Mouse (Mus musculus) megakaryocyte, embryonic 14.5 days (primary cell): ENCODE measurements around the gene Unc5cl. TPM values are rescaled to one million over a fixed set of nuclear protein-coding genes. Genes with fewer than 3 reads are reported as not detected.

ENCODE experiments used
- H3K27me3 ChIP-seq: replicated peaks from 2 replicates; pipeline ENCODE3; 2012; ENCODE audit warnings: inconsistent platforms
- H3K36me3 ChIP-seq: replicated peaks from 2 replicates; pipeline ENCODE3; 2012; ENCODE audit warnings: low read length, inconsistent platforms, mixed read lengths
- H3K4me1 ChIP-seq: 2 replicates; pipeline ENCODE4 v1.6.1; 2012; ENCODE audit warnings: inconsistent platforms
- H3K4me3 ChIP-seq: replicated peaks from 2 replicates; pipeline ENCODE3; 2012; ENCODE audit warnings: moderate library complexity, mild to moderate bottlenecking, inconsistent platforms
- H3K9me3 ChIP-seq: 2 replicates; pipeline ENCODE4 v1.6.1; 2012; ENCODE audit warnings: inconsistent platforms
- FLI1 ChIP-seq: IDR thresholded peaks from 2 replicates; pipeline ENCODE4 v1.6.1; 2012; ENCODE audit warnings: low read length, inconsistent platforms, mixed read lengths
- GATA1 ChIP-seq: IDR thresholded peaks from 3 replicates; pipeline ENCODE4 v1.6.1; 2012; ENCODE audit warnings: mixed read lengths, low read length, inconsistent platforms, borderline replicate concordance
- polyA plus RNA-seq: library from polyadenylated mRNA; stranded (reverse); fragments of >175 nt; gene quantifications from 2 replicates; pipeline ENCODE4 v1.2.3, GENCODE M21; 2012; ENCODE audit warnings: low replicate concordance; ENCODE audit not compliant: insufficient read depth

Unc5cl gene
- polyA plus RNA-seq, 1 experiment = not detected

DNA sequence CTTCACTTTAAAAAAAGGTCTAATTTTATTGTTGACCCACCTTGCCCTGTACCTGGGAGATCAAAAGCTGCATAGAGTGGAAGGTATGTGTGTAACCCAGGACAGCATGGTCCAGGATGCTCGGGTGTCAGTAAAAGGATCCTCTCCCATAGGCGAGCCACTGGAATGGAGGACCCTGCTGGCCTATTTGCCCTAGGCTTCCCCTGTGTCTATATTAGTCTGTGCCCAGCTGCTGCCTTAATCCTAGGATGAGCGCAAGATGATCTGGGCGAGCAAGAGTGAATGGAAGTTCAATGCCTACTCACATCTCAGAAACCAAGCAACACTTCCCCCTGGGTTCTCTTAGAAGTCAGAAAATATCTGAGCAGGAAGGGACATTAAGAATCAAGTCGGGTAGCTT is 23.6 kb upstream of the Unc5cl start:
- peaks cover 56% of the 10 kb centered on the region for H3K4me1 ChIP-seq
- no peaks in the 10 kb centered on the region for H3K9me3 ChIP-seq
- H3K36me3 ChIP-seq = no peaks in the 10 kb centered on the region
- H3K27me3 ChIP-seq = peaks cover 3% of the 10 kb centered on the region
- no peak overlapping the region for H3K4me3 ChIP-seq
- TF ChIP-seq FLI1 (no peak), GATA1 (no peak)

DNA sequence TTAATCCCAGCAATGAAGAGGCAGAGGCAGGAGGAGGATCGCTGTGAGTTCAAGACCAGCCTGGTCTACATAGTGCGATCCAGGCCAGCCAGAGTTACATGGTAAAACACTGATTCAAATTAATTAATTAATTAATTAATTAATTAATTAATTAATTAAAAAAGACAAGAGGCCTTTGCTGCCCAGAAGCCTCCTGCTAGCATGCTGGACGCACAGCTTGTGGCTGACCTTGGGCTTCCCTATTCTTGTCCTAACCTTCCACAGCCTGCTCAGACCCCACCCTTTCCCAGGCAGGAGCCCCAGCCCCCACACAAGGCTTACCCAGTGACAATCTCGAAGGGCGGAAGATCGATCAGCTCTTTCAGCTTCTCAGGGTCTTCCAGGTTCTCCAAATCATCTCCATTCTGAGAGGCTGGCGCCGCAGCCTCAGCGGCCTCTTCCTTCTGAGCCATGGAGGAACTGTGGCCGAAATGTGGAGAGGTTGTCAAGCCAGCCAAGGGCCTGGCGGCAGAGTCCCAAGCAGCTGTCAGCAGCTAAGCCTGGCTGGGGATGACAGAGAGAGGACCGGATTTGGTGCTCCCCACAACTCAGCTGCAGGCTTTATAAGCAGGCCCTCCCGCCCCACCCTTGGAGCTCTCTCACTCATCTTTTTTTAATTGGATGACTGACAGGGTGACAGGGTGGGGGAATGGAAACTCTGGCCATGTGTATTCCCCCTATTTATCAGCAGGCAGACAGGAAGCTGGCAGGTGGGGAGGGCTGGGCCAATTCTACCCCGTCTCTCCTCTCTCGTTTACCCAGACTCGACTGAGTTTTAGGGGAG is 22.3 kb upstream of the Unc5cl start, which contains the start of gene Apobec2:
TSS of gene Apobec2 (minus strand) at position 773 of the 823 bp plus-strand sequence.
- H3K36me3 ChIP-seq = no peaks in the 10 kb centered on the region
- TF ChIP-seq GATA1 = no peak
- no peak for TF ChIP-seq FLI1
- H3K27me3 ChIP-seq = peaks cover 3% of the 10 kb centered on the region
- H3K4me1 ChIP-seq = peaks cover 48% of the 10 kb centered on the region
- H3K9me3 ChIP-seq = no peaks in the 10 kb centered on the region
- no peak within 1 kb of the TSS for H3K4me3 ChIP-seq

DNA sequence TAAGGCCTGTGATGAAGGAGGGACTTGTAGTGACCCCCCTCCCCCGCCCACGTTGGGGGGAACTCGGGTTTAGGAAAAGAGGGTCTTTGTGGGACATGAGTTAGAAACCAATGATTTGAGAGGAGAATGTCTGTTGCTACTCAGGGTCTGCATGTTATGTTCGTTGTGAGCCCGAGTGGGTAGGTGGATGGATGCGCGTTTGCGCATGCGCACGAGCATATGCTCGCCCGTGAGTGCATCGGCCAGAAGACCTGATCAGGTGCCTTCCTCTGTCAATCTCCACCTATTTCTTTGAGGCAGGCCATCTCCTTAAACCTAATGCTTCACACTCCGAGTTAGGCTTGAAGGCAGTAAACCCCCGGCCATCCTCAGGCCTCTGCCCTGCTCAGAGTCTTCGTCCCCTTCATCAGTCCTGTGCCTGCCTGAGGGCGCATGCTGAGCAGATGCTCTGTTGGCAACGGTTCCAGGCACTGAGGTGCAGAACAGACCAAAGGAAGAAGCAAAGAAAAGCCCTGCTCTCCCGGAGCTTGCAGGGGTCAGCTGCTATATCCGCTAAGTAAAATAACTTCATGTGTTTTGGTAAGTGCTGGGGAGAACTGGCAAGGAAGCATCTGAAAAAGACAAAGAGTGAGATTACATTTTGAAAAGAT is 21.6 kb upstream of the Unc5cl start:
- H3K27me3 ChIP-seq = peaks cover 7% of the 10 kb centered on the region
- no peak overlapping the region for H3K4me3 ChIP-seq
- no peak for TF ChIP-seq GATA1
- TF ChIP-seq FLI1 = no peak
- peaks cover 49% of the 10 kb centered on the region for H3K4me1 ChIP-seq
- no peaks in the 10 kb centered on the region for H3K9me3 ChIP-seq
- no peaks in the 10 kb centered on the region for H3K36me3 ChIP-seq

DNA sequence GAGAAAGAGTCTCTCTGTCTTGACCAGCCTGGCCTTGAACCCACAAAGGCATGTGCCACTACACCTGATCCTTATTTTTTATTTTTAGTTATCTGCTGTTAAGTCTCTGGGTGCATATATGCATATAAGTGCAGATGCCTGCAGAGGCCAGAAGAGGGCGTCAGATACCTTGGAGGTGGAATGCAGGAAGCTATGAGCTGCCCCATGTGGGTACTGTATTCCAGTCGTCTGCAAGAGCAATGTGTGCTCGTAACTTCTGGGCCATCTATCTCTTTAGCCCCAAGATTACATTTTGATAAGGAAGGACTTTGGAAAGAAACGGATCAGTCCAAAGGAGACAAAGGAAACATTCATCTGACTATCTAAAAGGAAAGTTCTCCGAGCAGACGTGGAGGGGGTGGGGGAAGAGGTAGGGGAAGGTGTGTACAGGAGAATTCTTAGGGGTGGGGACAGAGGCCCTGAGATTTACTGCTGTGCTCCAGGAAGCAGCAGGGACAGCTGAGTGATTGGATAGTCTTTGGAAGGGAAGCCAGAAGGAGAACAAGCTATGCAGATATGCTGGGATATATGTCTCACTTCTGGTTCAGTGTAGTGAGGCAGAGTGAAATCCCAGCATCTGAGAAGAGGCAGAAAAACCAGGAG is 20.9 kb upstream of the Unc5cl start:
- no peak for TF ChIP-seq GATA1
- TF ChIP-seq FLI1 = no peak
- peaks cover 42% of the 10 kb centered on the region for H3K4me1 ChIP-seq
- H3K4me3 ChIP-seq = no peak overlapping the region
- no peaks in the 10 kb centered on the region for H3K36me3 ChIP-seq
- no peaks in the 10 kb centered on the region for H3K9me3 ChIP-seq
- peaks cover 7% of the 10 kb centered on the region for H3K27me3 ChIP-seq

DNA sequence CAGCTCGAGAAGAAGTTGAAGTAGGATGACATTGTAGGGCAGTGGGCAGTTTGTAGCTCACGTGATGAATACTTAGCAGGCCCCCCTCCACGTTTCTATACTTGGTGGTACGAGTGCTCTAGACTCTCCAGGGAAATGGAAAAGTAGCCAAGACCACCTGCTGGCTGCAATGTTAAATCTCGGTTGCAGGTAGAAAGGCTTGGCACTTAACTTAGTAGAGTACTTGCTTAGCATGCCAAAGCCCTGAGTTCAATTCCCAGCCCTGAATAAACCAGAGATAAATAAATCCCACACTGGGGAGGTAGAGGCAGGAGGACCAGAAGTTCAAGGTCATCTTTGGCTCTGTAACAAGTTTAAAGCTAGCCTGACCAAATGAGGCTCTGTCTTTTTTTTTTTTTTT is 20.2 kb upstream of the Unc5cl start:
- TF ChIP-seq FLI1 = no peak
- TF ChIP-seq GATA1 = no peak
- Histone ChIP-seq H3K27me3 (peaks cover 7% of the 10 kb centered on the region), H3K4me3 (no peak overlapping the region), H3K36me3 (no peaks in the 10 kb centered on the region), H3K9me3 (no peaks in the 10 kb centered on the region), H3K4me1 (peaks cover 38% of the 10 kb centered on the region)

DNA sequence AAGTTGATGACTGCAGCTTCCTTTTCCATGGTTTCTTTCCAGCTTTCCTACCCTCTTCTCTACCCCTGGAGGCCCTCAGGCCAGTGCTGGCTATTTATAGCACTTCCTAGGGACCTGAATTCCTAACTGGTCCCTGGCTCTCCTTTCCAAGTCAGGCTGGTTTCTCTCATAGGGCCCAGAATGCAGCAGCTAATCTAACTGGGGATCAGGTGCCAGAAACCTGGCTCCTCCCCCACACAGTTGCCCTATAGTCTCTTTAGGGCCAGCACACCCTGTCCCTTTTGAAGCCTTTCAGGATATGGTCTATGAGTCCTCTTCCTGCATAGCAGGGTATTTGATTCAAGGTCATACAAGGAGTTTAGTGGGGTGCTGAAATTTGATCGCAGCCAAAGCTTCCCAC is 18.2 kb upstream of the Unc5cl start:
- peaks cover 7% of the 10 kb centered on the region for H3K27me3 ChIP-seq
- peaks cover 21% of the 10 kb centered on the region for H3K4me1 ChIP-seq
- H3K4me3 ChIP-seq = no peak overlapping the region
- no peaks in the 10 kb centered on the region for H3K36me3 ChIP-seq
- H3K9me3 ChIP-seq = 0 out of 2 replicates have a peak, but pooled peaks cover 4% of the 10 kb centered on the region
- TF ChIP-seq GATA1 (no peak), FLI1 (no peak)

DNA sequence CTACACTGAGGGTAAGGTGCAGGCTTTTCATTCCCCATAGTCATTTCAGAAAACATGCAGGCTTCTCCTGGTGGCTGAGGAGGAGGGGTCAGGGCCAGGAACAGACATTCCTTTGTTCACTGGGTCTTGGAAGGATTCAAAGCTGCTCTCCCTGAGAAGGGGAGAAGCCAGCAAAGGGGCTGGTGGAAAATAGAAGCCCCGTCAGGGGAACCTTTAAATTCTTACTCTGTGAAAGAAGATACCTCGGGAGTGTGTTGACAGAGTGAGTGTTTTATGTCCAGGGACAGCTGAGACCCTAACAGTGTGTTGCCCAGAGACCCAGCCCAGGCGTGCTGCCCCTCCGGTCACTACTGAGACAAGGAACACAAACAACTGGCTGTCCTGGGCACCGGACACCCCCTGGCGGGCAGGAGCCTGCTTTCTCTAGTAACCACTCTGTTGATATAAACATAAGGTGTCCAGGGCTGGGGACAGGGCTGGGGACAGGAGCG is 17.2 kb upstream of the Unc5cl start:
- Histone ChIP-seq H3K36me3 (no peaks in the 10 kb centered on the region), H3K9me3 (0 out of 2 replicates have a peak, but pooled peaks cover 4% of the 10 kb centered on the region), H3K4me1 (peaks cover 13% of the 10 kb centered on the region), H3K4me3 (no peak overlapping the region), H3K27me3 (peaks cover 7% of the 10 kb centered on the region)
- TF ChIP-seq FLI1 (no peak), GATA1 (no peak)

DNA sequence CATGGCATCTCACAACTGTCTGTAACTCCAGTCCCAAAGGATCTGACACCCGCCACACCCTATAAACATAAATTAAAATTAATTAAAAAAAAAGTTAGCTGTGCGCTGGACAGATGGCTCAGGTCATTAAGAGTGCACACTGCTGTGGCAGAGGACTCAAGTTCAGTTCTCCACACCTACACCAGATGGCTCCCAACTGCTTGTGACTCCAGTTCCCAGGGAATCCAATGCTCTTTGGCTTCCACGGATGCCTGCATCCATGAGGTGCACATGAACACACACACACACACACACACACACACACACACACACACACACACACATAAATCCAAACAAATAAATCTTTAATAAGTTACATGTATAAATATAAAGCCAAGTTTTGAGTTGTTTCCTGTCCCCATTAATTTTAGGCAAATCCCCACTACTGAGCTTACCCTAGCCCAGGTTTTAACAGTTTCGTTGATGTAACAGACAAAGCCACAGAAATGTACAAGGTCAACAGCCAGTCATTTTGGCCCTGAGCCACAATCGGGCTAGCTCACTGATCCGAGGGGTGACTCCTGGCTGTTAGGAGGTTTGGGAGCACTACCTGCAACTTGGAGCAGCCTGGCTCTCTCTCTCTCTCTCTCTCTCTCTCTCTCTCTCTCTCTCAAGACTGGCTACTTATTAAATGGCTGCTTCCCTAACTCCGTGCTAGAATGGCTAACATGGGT is 11.8 kb upstream of the Unc5cl start:
- H3K9me3 ChIP-seq = 0 out of 2 replicates have a peak, but pooled peaks cover 4% of the 10 kb centered on the region
- no peak for TF ChIP-seq FLI1
- TF ChIP-seq GATA1 = no peak
- H3K4me1 ChIP-seq = peaks cover 5% of the 10 kb centered on the region

DNA sequence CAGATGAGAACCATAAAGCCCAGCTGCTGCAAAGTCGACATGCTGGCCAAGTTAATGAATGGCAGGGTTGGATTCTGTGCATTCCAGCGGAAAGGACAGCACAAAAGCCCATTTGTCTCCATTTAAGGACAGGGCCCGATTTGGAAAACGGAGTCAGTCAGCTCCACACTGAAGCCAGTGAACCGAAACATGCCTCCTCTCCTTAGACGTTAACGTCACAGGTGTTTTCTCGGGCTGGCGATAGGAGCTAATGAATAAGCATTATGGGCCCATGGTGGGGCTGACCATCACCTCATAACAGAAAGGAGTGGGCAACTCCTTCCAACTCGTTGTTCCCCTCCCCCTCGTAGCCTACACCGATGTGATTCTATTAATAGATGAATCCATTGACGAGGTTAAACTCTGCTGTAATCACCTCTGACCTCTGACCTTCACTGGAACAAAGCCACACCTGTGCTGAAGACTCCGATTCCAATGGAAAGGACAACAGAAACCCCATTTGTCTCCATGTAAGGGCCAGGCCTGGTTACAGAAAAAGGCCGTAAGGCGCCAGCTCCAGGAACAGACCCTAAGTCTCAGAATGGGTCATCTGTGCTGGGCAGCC is 11.1 kb upstream of the Unc5cl start:
- TF ChIP-seq FLI1 = no peak
- no peak for TF ChIP-seq GATA1
- no peaks in the 10 kb centered on the region for H3K36me3 ChIP-seq
- peaks cover 12% of the 10 kb centered on the region for H3K4me1 ChIP-seq
- H3K4me3 ChIP-seq = no peak overlapping the region
- H3K9me3 ChIP-seq = 0 out of 2 replicates have a peak, but pooled peaks cover 4% of the 10 kb centered on the region
- H3K27me3 ChIP-seq = peaks cover 8% of the 10 kb centered on the region

More for the DNA sequence above, 11.8 kb upstream of the Unc5cl start:
- H3K4me3 ChIP-seq = no peak overlapping the region
- no peaks in the 10 kb centered on the region for H3K36me3 ChIP-seq
- peaks cover 5% of the 10 kb centered on the region for H3K27me3 ChIP-seq
